Mouse (Mus musculus): ENCODE measurements around the gene Mogat2. TPM values are rescaled to one million over a fixed set of nuclear protein-coding genes. Genes with fewer than 3 reads are reported as not detected.

Mogat2 gene
- 0.36 and 1.2 TPM in 2 replicates for polyA plus RNA-seq (2015; fragmentation: Nextera tagmentation; extraction: Ambion mirVana)

GRCm38 (mm10) chr7:99238417-99238816, at the start of gene Mogat2:
TSS of gene Mogat2 (minus strand) at chr7:99238619.

GRCm38 (mm10) chr7:99267251-99267896, 29.0 kb upstream of the Mogat2 start, which contains the start of gene Map6:
TSS of gene Map6 (plus strand) at chr7:99267447.

GRCm38 (mm10) chr7:99182432-99183172, 55.8 kb downstream of the Mogat2 start, which contains the start of gene Dgat2:
TSS of gene Dgat2 (minus strand) at chr7:99182719.

Other genes with a start within 250 kb of the Mogat2 start
- gene Uvrag, start 97.5 kb downstream of the Mogat2 start, polyA plus RNA-seq (2015; fragmentation: Nextera tagmentation; extraction: Ambion mirVana): 12.2 and 14.1 TPM in 2 replicates
- gene Dgat2, start 55.9 kb downstream of the Mogat2 start, polyA plus RNA-seq (2015; fragmentation: Nextera tagmentation; extraction: Ambion mirVana): 15.5 and 21.2 TPM in 2 replicates
- 17.1 and 38.2 TPM in 2 replicates for gene Map6, start 28.8 kb upstream of the Mogat2 start, polyA plus RNA-seq (2015; fragmentation: Nextera tagmentation; extraction: Ambion mirVana)
- 474 and 480 TPM in 2 replicates for gene Serpinh1, start 114.6 kb upstream of the Mogat2 start, polyA plus RNA-seq (2015; fragmentation: Nextera tagmentation; extraction: Ambion mirVana)
- gene Gdpd5, start 142.8 kb upstream of the Mogat2 start, polyA plus RNA-seq (2015; fragmentation: Nextera tagmentation; extraction: Ambion mirVana): 12.0 and 13.7 TPM in 2 replicates
- 1.6 and 1.8 TPM in 2 replicates for gene Klhl35, start 227.4 kb upstream of the Mogat2 start, polyA plus RNA-seq (2015; fragmentation: Nextera tagmentation; extraction: Ambion mirVana)
- gene Rps3, start 245.1 kb upstream of the Mogat2 start, polyA plus RNA-seq (2015; fragmentation: Nextera tagmentation; extraction: Ambion mirVana): 841 and 1,411 TPM in 2 replicates

All from adrenal gland, postnatal 0 days (tissue).